Mouse (Mus musculus): Measurements from ENCODE around the gene Slc25a39.

DNA sequence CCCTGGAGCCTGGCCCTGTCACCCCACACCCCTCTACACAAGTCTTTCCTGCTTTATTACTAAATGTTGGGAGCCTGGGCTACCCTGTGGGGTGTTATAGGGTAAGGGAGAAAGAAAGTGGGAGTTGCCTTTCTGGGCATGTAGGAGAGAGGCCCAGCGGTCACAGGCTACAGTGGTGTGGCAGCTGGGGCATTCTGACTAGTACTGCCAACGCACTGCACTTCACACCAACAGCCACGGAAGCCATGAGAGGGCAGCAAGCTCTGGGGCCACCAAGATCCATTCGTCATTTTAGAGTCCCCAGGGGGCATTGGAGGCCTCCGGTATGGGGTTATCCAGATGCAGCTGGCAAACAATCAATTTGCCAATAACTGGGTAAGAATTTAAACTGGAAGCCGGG is 34.3 kb upstream of the Slc25a39 start:
- TF ChIP-seq CTCF (IDR thresholded peaks at IDR 0.05; ENCODE audit: control insufficient read depth, insufficient read depth, insufficient replicate concordance, low read depth, low read length) (no peak), POLR2A (IDR thresholded peaks at IDR 0.05; ENCODE audit: control insufficient read depth, low read depth, low read length) (no peak)

All from testis, adult 2 months (tissue).